Mouse (Mus musculus) stomach, postnatal 0 days (tissue): ENCODE data around the gene Rbm33.

Experiments
- CTCF ChIP-seq: IDR thresholded peaks from 2 replicates; pipeline ENCODE4 v1.5.1; 2016; ENCODE audit warnings: antibody characterized with exemption, low read depth, mild to moderate bottlenecking, moderate library complexity
- EP300 ChIP-seq: optimal IDR thresholded peaks from 2 replicates; pipeline ENCODE3; 2016; ENCODE audit warnings: antibody characterized with exemption

DNA sequence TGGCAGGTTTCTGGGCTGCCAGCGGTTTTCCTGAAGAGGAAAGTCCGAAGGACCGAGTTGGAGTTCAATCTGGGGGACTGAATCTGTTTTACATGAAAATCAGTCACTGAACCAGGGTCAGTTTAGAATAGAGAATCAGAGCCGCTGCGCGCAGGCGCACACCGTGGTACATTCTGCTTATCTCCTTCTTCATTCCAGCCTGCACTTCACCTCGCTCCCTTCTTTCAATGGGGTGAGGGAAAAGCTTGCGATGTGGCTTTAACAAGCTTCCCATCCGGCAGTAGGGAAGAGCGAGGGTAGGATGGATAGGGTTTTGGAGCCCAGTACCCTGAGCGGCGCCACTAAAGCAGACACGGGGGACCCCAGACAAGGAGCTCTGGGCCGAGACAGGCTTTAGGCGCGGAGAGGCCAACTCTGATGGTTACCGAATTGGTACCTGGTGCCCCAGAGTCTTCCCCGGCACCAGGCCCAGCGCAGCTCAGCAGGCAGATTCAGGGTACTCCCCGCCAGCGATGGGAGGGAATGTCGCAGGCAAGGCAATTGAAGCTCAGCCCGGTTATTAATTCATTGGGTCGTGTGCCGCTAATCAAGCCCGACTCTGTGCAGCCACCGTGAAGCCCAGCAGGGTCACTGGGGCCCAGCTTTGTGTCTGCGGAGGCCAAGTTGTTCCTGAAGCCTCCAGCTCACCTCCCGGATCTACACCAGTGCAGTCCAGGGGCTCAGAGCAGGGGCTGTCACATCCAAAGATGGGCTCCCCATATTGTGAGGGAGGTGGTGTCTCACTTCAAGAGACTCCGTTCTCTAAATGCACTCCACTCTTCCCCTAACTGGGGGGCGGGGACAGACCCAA, 146.0 kb downstream of the Rbm33 start:
- TF ChIP-seq CTCF (no peak), EP300 (no peak)
